Mouse (Mus musculus) adrenal gland, adult 18-20 months (tissue): ENCODE data around the gene Mep1a. TPM values are rescaled to one million over a fixed set of nuclear protein-coding genes. Genes with fewer than 3 reads are reported as not detected.
A peak's percentile ranks its signal among the peaks of the same experiment; 100 is the strongest.
"Not testable (repeated sequence)": the region's sequence is repeated elsewhere in the genome, so short reads cannot be mapped to it uniquely, and the experiment has no call there.

Experiments used
- DNase-seq, 2 experiments: peaks; one replicate each; pipeline ENCODE4 v3.0.0; 2021 to 2022; ENCODE audit warnings: low spot score in 2 of 2
- long read RNA-seq, 2 experiments: library from polyadenylated mRNA; stranded (forward); transcript quantifications; one replicate each; pipeline ENCODE4 v2.0.0; 2021
- total RNA-seq, 2 experiments: library from RNA; stranded (reverse); gene quantifications; 1 replicate in 1 of 2; 2 replicates in 1 of 2; pipeline ENCODE4 v1.2.3; 2021

Mep1a gene
- total RNA-seq = under 1 TPM in 1 of 2 experiments, not detected in 1; 0.23 TPM
- long read RNA-seq, experiment 1 = 0 reads
- long read RNA-seq, experiment 2 = 0 reads

DNA sequence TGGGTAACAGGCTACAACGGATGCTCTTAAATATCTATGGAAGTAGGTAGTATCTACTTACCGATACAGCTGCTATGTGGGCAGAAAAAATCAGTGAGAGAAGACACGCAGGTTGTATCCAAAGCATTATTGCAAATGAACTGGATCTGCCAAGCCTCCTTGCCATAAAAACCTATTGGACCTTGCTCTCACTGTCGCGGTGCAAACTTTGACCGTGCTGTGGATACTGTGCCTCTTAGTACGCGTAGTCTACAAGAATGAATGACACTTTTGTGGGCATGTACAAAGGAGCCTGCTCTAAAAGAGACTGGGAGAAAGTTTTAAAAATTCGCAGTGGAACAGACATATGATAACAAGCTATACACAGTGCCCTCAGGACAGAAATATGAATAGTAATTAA lies at the start of gene Mep1a:
TSS of gene Mep1a (minus strand) at position 221 of the 400 bp plus-strand sequence.
- DNase-seq = no peak

DNA sequence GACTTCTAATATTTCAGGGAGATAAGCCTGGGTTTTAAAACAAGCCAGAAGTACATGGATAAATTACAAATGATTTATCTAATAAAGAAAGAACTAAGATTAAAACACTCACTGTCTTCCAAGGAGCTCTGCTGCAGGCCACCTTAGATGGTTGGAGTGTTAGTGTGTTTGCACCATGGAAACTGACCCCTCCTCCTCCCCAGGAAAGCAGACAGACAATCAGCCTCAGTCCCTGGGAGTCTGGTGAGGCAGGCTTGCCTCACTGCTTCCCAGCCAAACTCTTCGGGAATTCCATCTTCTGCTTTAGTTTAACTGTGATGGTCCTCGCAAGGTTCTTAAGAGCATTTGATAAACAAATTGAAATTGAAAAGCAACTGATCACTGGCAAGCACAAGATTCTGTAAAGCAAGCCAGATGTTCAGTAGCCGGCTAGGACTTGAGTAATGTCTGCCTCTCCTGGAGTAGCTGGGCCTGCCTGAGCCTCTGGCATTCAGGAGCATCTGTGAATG lies 48.6 kb upstream of the Mep1a start:
- DNase-seq = no peak

DNA sequence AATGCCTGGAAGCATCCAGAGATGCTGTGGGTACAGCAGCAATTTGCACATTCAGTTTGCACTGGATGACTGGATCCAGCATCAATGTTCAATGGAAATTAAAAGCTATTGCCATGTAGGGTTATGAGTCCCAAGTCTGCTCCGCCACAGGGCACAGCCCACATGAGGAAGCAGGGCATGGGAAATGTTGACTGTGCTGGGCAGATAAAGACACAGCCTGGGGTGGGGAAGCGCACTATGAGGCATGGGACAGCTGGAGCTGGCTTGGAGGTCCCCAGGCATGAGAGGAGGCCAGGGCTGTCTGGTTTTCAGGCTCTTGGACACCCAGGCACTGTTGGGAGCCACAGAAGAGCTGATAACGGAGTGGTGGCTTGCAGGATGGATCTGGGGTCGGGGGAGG lies 41.4 kb upstream of the Mep1a start:
- DNase-seq = no peak

DNA sequence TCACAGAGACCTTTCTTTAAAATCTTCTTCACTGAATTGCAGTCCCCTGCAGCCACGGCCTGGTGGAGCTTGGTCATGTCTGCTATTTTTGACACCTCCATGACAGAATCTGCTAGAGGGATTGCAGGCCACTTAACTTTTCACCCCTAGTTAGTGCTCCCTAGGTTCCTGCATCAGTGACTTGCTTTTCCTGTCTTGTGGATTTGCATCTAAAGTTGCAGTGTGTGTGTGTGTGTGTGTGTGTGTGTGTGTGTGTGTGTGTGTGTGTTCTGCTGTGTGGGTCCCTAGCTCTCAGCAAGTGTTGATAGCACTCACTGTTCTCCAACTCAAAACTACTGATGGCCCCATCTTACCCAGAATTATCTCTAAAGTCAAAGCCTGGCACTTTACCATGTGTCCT lies 40.9 kb upstream of the Mep1a start, which contains the start of gene Ankrd66:
TSS of gene Ankrd66 (minus strand) at position 101 of the 400 bp plus-strand sequence.
- no peak for DNase-seq

DNA sequence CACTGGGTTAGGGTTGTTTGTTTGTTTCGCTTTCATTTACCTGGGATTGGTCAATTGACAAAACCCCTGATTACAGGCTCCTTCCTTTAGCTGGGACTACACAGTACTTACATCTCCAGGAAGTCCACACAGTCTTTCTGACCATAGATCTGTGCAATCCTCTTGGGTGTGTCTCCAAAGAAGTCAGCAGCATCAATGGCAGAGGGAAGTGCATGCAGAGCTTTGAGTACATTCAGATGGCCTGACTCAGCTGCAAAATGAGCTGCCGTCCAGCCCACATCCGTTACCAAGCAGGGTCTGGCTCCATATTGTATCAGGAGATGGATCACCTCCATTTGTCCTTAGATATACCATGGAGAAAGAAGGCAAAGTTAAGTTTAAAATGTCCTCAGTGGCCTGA lies 36.2 kb upstream of the Mep1a start:
- DNase-seq = no peak

DNA sequence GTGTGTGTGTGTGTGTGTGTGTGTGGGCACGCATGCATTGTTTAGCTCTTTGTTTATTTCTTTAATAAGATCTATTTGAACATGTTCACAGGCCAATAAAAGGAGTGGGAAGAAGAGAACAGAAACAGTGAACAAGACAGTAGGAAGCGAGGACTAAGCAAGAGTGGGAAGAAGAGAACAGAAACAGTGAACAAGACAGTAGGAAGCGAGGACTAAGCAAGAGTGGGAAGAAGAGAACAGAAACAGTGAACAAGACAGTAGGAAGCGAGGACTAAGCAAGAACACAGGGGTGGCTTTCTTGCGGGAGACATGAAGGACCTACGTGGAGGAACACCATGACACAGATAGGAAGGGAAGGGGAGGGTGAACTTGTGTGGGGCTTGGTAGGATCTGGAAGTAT lies 34.2 kb upstream of the Mep1a start:
- not testable (repeated sequence) for DNase-seq

DNA sequence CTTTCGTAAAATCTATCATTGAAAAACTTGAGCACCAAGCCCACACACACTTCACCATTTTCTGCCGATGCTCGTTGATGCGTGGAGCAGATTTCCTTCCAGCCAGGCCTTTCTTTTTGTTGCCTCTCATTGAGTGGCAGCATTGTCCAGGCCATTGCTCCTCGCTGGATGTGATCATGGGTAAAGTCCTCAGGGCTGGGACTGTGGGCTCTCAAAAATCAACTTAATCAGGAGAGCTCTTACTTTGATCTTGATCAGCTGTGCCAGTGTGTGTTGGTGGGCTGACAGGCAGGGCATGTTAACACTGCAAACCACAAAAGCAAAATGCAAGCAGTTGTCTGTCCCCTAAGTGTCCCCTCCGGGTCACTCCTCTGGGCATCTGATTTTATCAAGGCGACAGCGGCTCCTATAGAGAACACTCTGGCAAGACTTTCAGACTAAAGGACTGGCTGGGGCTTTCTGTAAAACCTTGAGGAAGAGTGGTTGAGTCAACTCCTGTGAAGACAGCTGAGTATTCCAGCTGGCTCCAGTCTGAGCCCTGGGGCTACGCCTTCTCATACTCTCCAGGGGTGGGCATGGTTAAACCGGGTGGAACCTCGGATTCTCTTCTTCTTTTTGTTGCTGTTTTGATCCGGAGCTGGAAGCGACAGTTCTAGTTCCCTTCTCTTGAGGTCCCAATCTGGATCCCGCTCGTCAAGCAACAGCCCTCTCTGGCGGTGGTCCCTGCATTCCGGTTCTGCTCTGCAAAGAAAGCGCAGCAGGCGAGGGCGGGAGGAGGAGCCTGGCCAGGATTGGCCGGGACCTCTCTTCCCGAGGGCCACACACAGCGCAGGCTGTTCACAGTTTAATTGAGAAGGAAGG lies 32.0 kb upstream of the Mep1a start:
- no peak for DNase-seq

- DNase-seq = no peak
These were observed 28.6 kb upstream of the Mep1a start for GRCm38 (mm10) chr17:43531192-43531591.

DNA sequence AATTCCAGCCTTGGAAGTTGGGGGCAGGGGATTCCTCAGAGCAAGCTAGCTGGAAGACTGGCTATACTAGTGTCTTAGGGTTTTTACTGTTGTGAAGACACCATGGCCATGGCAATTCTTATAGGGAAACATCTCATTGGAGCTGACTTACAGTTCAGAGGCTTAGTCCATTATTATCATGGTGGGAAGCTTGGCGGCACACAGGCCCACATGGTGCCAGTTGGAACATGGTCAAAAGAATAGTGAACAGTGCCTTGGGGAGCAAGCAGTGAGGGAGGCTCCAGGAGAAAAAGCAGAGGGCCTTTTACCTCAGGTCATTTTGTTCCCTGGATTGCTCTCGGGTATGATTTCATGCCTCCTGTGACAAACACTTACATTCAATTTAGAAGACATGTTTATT lies 27.9 kb upstream of the Mep1a start:
- DNase-seq = no peak

DNA sequence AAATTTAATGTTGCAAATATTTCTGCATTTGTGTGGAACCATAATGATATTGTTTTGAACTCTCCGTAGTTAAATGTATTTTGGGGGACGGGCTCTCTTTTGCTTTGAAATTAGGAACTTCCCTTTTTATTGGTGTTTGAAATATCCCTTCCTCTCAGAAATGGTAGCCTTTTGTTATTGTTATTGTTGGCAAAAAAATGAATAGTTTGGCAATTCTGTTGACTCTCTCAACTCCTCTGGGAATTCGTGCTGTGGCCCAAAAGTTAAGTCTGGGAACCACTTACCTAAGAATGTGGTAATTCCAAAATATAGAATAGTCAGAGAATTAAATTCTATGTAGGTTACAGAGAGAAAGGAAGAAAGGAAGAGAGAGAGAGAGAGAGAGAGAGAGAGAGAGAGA lies 17.6 kb upstream of the Mep1a start:
- DNase-seq = no peak

- DNase-seq = peak; percentile 45 to 60
These were observed 16.2 kb upstream of the Mep1a start for GRCm38 (mm10) chr17:43518644-43519409.

- DNase-seq = no peak
These were observed 8.2 kb upstream of the Mep1a start for GRCm38 (mm10) chr17:43510782-43511181.

- no peak for DNase-seq
These were observed 2.0 kb upstream of the Mep1a start for GRCm38 (mm10) chr17:43504594-43504934.

DNA sequence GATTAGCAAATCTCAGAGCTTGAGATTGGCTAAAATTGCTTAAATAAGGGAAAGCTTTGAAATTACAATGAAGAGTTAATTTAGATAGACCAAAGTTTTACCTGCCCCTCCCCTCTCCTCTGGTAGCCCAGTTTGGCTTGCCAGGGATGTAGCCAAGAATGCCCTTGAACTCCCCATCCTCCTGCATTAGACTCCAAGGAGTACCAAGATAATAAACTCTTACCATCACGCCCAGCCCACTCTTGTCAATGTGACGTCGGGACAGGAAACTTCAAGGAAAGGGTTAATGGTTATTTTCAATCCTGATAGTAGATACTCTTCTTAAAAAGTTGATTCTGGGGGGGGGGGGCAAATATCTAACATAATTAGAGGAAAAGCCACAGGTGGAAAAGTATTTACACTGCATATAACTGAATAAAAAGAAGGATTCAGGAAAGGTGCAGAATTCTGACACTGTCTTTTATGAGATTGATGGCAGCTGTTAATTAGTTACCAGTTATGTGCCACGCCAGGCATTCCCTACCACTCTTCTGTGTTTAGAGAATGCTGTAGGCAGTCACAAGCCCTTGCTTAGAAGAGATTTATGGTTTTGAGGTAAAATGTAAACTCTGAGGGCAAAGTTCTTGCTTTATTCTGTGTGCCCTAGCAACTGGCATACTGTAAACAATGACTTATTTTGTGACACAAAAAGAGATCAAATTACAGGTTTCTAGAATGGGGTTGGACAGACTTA lies 1.4 kb upstream of the Mep1a start:
- DNase-seq = no peak

DNA sequence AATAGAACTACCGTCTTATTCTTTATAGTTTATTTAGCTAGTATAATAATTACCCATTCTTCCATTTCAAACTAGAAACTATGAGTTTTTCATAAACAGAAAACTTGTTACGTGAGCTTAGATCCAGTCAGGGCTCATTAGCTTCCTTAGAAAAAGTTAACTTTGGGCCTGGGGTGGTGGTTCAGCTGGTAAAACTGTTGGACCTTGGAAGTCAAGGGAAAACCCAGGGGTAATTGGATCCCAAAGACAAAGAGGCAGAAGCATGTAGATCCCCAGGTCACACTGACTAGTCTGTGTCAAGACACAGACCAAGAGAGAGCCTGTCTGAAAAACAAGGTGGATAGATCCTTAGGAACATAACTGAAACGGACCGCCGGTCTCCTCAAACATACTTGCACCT lies 981 bp downstream of the Mep1a start:
- no peak for DNase-seq

DNA sequence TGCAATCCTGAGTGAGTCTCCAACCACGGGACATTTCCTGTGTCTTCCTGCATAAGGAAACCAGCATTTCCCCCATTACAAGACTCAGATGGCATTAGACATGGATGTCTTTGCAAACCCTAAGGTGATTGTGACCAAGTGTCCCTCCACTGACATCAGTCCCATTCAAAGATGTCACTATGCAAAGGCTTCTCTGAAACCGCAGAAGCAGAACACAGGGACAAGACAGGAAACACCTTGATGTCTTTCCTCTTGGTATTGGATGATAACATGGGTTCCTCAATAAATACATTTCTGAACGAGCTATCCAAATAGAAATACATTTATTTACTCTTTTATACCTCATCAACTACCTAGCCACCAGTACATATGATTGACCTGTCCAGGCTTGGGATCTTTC lies 1.4 kb downstream of the Mep1a start:
- no peak for DNase-seq

- no peak for DNase-seq
These were observed 2.1 kb downstream of the Mep1a start for GRCm38 (mm10) chr17:43500513-43500912.

DNA sequence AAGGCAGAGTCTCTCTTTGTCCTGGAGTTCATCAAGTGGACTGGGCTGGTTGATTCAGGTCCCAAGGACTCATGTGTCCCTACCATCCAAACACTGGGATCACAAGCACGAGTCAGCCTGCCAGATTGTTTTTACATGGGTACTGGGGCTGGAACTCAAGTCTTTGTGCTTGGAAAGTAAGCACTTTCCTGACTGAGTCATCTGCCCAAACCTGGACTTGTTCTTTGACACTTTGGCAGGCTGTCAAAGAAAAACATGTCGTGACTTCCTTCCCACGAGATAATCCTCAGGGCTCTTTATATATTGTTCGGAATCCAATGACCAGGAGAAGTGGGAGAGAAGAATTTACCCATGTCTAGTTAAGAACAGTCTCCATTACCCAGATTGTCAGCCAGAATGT lies 5.1 kb downstream of the Mep1a start:
- no peak for DNase-seq

GRCm38 (mm10) chr17:43495502-43495901 lies 7.1 kb downstream of the Mep1a start:
- no peak for DNase-seq

- not testable (repeated sequence) for DNase-seq
These were observed 12.2 kb downstream of the Mep1a start for GRCm38 (mm10) chr17:43490371-43490770.

GRCm38 (mm10) chr17:43488439-43489151 lies 14.0 kb downstream of the Mep1a start:
- no peak for DNase-seq
